Mouse (Mus musculus): ENCODE results near the gene Dnajb12.

Gene Dnajb12

GRCm38 (mm10) chr10:59879255-59880028 is at the start of gene Dnajb12:
Dnajb12 (plus strand) TSS chr10:59879556.
- ATAC-seq (ENCODE audit: low TSS enrichment), result peak; percentile 86

- no peak for ATAC-seq (ENCODE audit: low TSS enrichment)
Observed at GRCm38 (mm10) chr10:59829886-59830285, 49.5 kb upstream of the Dnajb12 start.

GRCm38 (mm10) chr10:59831950-59832349 is 47.4 kb upstream of the Dnajb12 start:
- ATAC-seq (ENCODE audit: low TSS enrichment), result no peak

GRCm38 (mm10) chr10:59835301-59836155 is 43.8 kb upstream of the Dnajb12 start:
- peak; percentile 81 for ATAC-seq (ENCODE audit: low TSS enrichment)

GRCm38 (mm10) chr10:59837490-59837889 is 41.9 kb upstream of the Dnajb12 start:
- no peak for ATAC-seq (ENCODE audit: low TSS enrichment)

GRCm38 (mm10) chr10:59841434-59841833 is 37.9 kb upstream of the Dnajb12 start:
- peak; percentile 82 for ATAC-seq (ENCODE audit: low TSS enrichment)

- no peak for ATAC-seq (ENCODE audit: low TSS enrichment)
Observed at GRCm38 (mm10) chr10:59843125-59843524, 36.2 kb upstream of the Dnajb12 start.

- ATAC-seq (ENCODE audit: low TSS enrichment), result no peak
Observed at GRCm38 (mm10) chr10:59844686-59845085, 34.7 kb upstream of the Dnajb12 start.

GRCm38 (mm10) chr10:59846416-59846815 is 32.9 kb upstream of the Dnajb12 start:
- ATAC-seq (ENCODE audit: low TSS enrichment), result peak; percentile 84

GRCm38 (mm10) chr10:59848079-59848877 is 31.1 kb upstream of the Dnajb12 start:
- ATAC-seq (ENCODE audit: low TSS enrichment), result no peak

GRCm38 (mm10) chr10:59848953-59849352 is 30.4 kb upstream of the Dnajb12 start:
- ATAC-seq (ENCODE audit: low TSS enrichment), result no peak

- ATAC-seq (ENCODE audit: low TSS enrichment), result no peak
Observed at GRCm38 (mm10) chr10:59849371-59849770, 30.0 kb upstream of the Dnajb12 start.

GRCm38 (mm10) chr10:59857157-59857556 is 22.2 kb upstream of the Dnajb12 start:
- no peak for ATAC-seq (ENCODE audit: low TSS enrichment)

GRCm38 (mm10) chr10:59860684-59861083 is 18.7 kb upstream of the Dnajb12 start:
- no peak for ATAC-seq (ENCODE audit: low TSS enrichment)

GRCm38 (mm10) chr10:59861201-59861600 is 18.2 kb upstream of the Dnajb12 start:
- ATAC-seq (ENCODE audit: low TSS enrichment), result no peak

- ATAC-seq (ENCODE audit: low TSS enrichment), result 0 out of 2 replicates have a peak, but pooled peaks have one; percentile 36
Observed at GRCm38 (mm10) chr10:59862816-59863440, 16.4 kb upstream of the Dnajb12 start.

- ATAC-seq (ENCODE audit: low TSS enrichment), result no peak
Observed at GRCm38 (mm10) chr10:59863620-59864019, 15.7 kb upstream of the Dnajb12 start.

GRCm38 (mm10) chr10:59864232-59864875 is 15.0 kb upstream of the Dnajb12 start:
- 0 out of 2 replicates have a peak, but pooled peaks have one; percentile 32 for ATAC-seq (ENCODE audit: low TSS enrichment)

- peak; percentile 81 for ATAC-seq (ENCODE audit: low TSS enrichment)
Observed at GRCm38 (mm10) chr10:59864884-59865726, 14.3 kb upstream of the Dnajb12 start.

GRCm38 (mm10) chr10:59868266-59868665 is 11.1 kb upstream of the Dnajb12 start:
- ATAC-seq (ENCODE audit: low TSS enrichment), result no peak

Data from frontal cortex, adult (tissue).